Mouse (Mus musculus) lung, postnatal 0 days (tissue): ENCODE measurements at regions not wholly inside any gene's neighbourhood (a gene's known extent, or its start where the extent isn't known, plus 50 kb on each side); places are given as distances from the start of the nearest gene placed in this dataset.
A peak's percentile ranks its signal among the peaks of the same experiment; 100 is the strongest.

ENCODE experiments used
- ATAC-seq: fragments of 200-750 bp; cut with Nextera tagmentation; 2 replicates; pipeline ENCODE4 v1.8.0; 2017; ENCODE audit warnings: moderate library complexity
- DNase-seq: peaks from one replicate; pipeline ENCODE4 v3.0.0-alpha.2; 2016; ENCODE audit warnings: low spot score
- H3K27ac ChIP-seq: fragments of 300-500 bp; sonication (generic); 2 replicates; pipeline ENCODE4 v1.5.1; 2014; ENCODE audit warnings: antibody characterized with exemption, mild to moderate bottlenecking, low read length, mixed read lengths
- H3K27me3 ChIP-seq: fragments of 300-500 bp; sonication (generic); replicated peaks from 2 replicates; pipeline ENCODE4 v1.6.1; 2014; ENCODE audit warnings: low read length, mixed read lengths; ENCODE audit not compliant: insufficient read depth
- H3K36me3 ChIP-seq: fragments of 300-500 bp; sonication (generic); 2 replicates; pipeline ENCODE4 v1.6.1; 2014; ENCODE audit warnings: low read length, mixed read lengths; ENCODE audit not compliant: insufficient read depth
- H3K4me1 ChIP-seq: fragments of 300-500 bp; sonication (generic); 2 replicates; pipeline ENCODE4 v1.6.1; 2014; ENCODE audit warnings: antibody characterized with exemption, low read depth, low read length, mixed read lengths; ENCODE audit not compliant: insufficient read depth
- H3K4me2 ChIP-seq: fragments of 300-500 bp; sonication (generic); replicated peaks from 2 replicates; pipeline ENCODE4 v1.6.1; 2014; ENCODE audit warnings: low read depth, mild to moderate bottlenecking, low read length, moderate library complexity, mixed read lengths
- H3K4me3 ChIP-seq: fragments of 300-500 bp; sonication (generic); 2 replicates; pipeline ENCODE4 v1.5.1; 2014; ENCODE audit warnings: low read depth, low read length
- H3K9ac ChIP-seq: fragments of 300-500 bp; sonication (generic); replicated peaks from 2 replicates; pipeline ENCODE4 v1.6.1; 2014; ENCODE audit warnings: low read depth, mild to moderate bottlenecking
- H3K9me3 ChIP-seq: fragments of 300-500 bp; sonication (generic); 2 replicates; pipeline ENCODE4 v1.6.1; 2016; ENCODE audit warnings: low read length, mixed read lengths
- CTCF ChIP-seq: IDR thresholded peaks from 2 replicates; pipeline ENCODE4 v1.5.1; 2016; ENCODE audit warnings: antibody characterized with exemption, mild to moderate bottlenecking
- EP300 ChIP-seq: IDR thresholded peaks from 2 replicates; pipeline ENCODE4 v1.6.1; 2016; ENCODE audit warnings: antibody characterized with exemption, mild to moderate bottlenecking, control low read depth
- WGBS: fragments of 180-500 bp; shearing (Covaris S2); extraction: QIAGEN DNeasy Blood & Tissue Kit; methylation state at CpG from one replicate; pipeline ENCODE4 v1.1.7; 2014; 5-methylcytosine and 5-hydroxymethylcytosine counted together

- no peak for TF ChIP-seq EP300
- no peak for TF ChIP-seq CTCF
- Histone ChIP-seq H3K27me3 (no peaks in the 10 kb centered on the region), H3K27ac (no peak overlapping the region), H3K36me3 (no peaks in the 10 kb centered on the region), H3K4me2 (no peak overlapping the region), H3K4me1 (no peaks in the 10 kb centered on the region), H3K9ac (no peak overlapping the region), H3K4me3 (no peak overlapping the region), H3K9me3 (no peaks in the 10 kb centered on the region)
- DNase-seq (peak; percentile 43), ATAC-seq (peak; percentile 55; the same call in 1 of the 2 replicates)
- WGBS: 10% methylated on average over 4 of the region's 4 CpGs
Measured at GRCm38 (mm10) chr3:66646251-66646650, 334.9 kb upstream of the Rsrc1 start.

GRCm38 (mm10) chr3:66649271-66649670 is 331.9 kb upstream of the Rsrc1 start:
- Histone ChIP-seq H3K4me1 (no peaks in the 10 kb centered on the region), H3K27me3 (no peaks in the 10 kb centered on the region), H3K4me3 (no peak overlapping the region), H3K27ac (no peak overlapping the region), H3K4me2 (no peak overlapping the region), H3K9ac (no peak overlapping the region), H3K36me3 (no peaks in the 10 kb centered on the region), H3K9me3 (no peaks in the 10 kb centered on the region)
- ATAC-seq (no peak), DNase-seq (no peak)
- TF ChIP-seq CTCF (no peak), EP300 (no peak)
- 85% methylated on average over 4 of the region's 4 CpGs for WGBS

DNA sequence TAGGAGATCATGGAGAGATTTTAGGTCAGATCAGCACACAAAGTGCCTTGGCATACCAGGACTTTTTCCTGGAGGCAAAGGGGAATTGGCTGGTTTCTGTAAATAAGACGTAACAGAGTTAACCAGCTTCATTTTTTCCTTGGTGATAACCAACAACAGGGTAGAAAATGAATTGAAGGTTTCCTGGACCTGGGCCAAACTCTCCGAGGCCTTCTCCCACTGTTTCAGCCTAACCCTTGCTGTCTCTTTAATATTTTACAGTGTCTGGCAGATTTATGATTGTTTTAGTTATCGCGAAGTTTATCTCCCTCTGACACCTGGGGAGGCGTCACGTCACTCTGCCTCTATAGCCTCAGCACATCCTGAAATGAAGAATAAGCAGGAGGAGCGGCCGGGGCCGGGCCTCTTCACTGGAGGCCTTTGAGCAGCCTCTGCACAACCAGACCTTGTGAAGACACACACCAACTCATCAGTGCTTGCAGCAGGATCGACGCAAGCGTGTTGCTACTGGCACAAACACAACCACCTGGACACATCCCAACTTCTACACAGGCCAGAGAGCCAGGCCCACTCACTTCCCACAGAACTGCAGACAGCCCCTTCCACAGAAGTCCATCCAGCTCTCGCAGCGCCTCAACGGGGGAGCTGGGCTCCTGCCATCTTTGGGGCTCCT is 331.0 kb upstream of the Rsrc1 start:
- Histone ChIP-seq H3K27ac (no peak overlapping the region), H3K9ac (no peak overlapping the region), H3K27me3 (no peaks in the 10 kb centered on the region), H3K36me3 (no peaks in the 10 kb centered on the region), H3K4me3 (no peak overlapping the region), H3K4me2 (0 out of 2 replicates have a peak overlapping the region, but pooled peaks have one; percentile 5), H3K4me1 (no peaks in the 10 kb centered on the region), H3K9me3 (no peaks in the 10 kb centered on the region)
- ATAC-seq (no peak), DNase-seq (no peak)
- TF ChIP-seq EP300: no peak
- TF ChIP-seq CTCF: no peak
- WGBS: 50% methylated on average over 15 of the region's 15 CpGs

DNA sequence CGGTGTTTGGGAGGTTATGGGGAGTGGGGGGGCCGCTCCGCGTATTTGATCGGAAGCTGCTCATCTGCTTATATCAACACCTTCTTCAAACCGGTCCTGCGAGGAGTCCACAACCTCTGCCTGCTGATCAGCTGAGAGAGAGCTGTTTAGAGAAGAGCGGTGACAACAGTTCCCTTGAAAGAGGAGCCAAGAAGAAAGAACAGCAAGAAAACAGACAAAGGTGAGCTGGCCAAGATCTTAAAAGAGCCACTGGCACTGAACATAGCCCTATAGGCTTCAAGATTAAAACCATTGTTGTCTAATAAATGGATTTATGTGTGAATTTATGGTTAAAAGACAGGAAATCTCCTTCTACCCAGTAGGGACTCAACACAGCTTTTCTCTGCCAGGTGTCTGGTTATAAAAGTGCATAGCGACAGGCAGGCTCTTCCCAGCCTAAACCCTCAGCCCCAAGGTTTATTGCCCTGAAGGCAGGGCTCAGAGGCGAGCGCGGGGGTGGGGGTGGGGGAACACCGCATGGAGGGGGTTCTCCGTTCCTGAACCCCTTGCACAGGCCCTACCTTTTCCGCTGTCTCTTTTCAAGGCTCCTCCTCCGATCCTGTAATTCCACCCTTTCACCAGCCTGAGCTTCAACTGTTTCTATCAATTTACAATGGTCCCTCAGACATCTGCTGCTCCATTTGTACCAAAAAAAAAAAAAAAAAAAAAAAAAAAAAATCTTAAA is 330.3 kb upstream of the Rsrc1 start:
- DNase-seq (no peak), ATAC-seq (no peak)
- no peak overlapping the region for H3K9ac ChIP-seq
- WGBS: 54% methylated on average over 16 of the region's 16 CpGs
- H3K4me2 ChIP-seq: 0 out of 2 replicates have a peak overlapping the region, but pooled peaks have one; percentile 5
- no peaks in the 10 kb centered on the region for H3K9me3 ChIP-seq
- H3K4me3 ChIP-seq: no peak overlapping the region
- H3K36me3 ChIP-seq: no peaks in the 10 kb centered on the region
- no peak overlapping the region for H3K27ac ChIP-seq
- no peaks in the 10 kb centered on the region for H3K4me1 ChIP-seq
- no peaks in the 10 kb centered on the region for H3K27me3 ChIP-seq
- TF ChIP-seq CTCF: no peak
- TF ChIP-seq EP300: no peak

- Histone ChIP-seq H3K9ac (no peak overlapping the region), H3K36me3 (no peaks in the 10 kb centered on the region), H3K4me3 (no peak overlapping the region), H3K4me2 (no peak overlapping the region), H3K27me3 (no peaks in the 10 kb centered on the region), H3K27ac (no peak overlapping the region), H3K4me1 (no peaks in the 10 kb centered on the region), H3K9me3 (no peaks in the 10 kb centered on the region)
- no peak for TF ChIP-seq CTCF
- no peak for TF ChIP-seq EP300
- WGBS: 82% methylated on average over 7 of the region's 7 CpGs
- DNase-seq (no peak), ATAC-seq (no peak)
Measured at GRCm38 (mm10) chr3:66652139-66652846, 328.9 kb upstream of the Rsrc1 start.

- ATAC-seq: no peak
- H3K27me3 ChIP-seq: no peaks in the 10 kb centered on the region
- H3K36me3 ChIP-seq: no peaks in the 10 kb centered on the region
- H3K4me2 ChIP-seq: no peak overlapping the region
- no peak overlapping the region for H3K4me3 ChIP-seq
- H3K27ac ChIP-seq: no peak overlapping the region
- WGBS: 85% methylated on average over 2 of the region's 2 CpGs
- no peak for DNase-seq
- no peak overlapping the region for H3K9ac ChIP-seq
- no peaks in the 10 kb centered on the region for H3K9me3 ChIP-seq
- TF ChIP-seq EP300 (no peak), CTCF (no peak)
- H3K4me1 ChIP-seq: no peaks in the 10 kb centered on the region
Measured at GRCm38 (mm10) chr3:66653961-66654360, 327.2 kb upstream of the Rsrc1 start.
